In genomic region chr1:181143950-181144836, GRCm38 (mm10) we compare ENCODE assay signal across 8 mouse cellular contexts. TPM values are rescaled to one million over a fixed set of nuclear protein-coding genes. Genes with fewer than 3 reads are reported as not detected.
A peak's percentile ranks its signal among the peaks of the same experiment; 100 is the strongest.
DNase-seq lines count a peak whose midpoint lies in the region; ATAC-seq and TF ChIP-seq lines count a peak whose summit lies in the region.

Nvl (minus strand) TSS chr1:181144204.
Cnih4 (plus strand) TSS chr1:181144693.

- peaks cover 32% of the 10 kb centered on the region for H3K36me3 ChIP-seq in megakaryocyte, embryonic 14.5 days (replicated peaks; ENCODE audit: low read length)

- peak; percentile 39; the same call in 1 of the 2 replicates for TF ChIP-seq POLR2A in cortical plate, adult 2 months (IDR thresholded peaks at IDR 0.05; ENCODE audit: extremely low read depth, insufficient read depth, low read length)

- H3K27ac ChIP-seq in cortical plate, adult 2 months (ENCODE audit: insufficient read depth, low read length), result no peak within 1 kb of the TSS

- ATAC-seq in activated CD4-positive, CD25-positive, alpha-beta regulatory T cell, adult 4 months, result peak; percentile 86

- no peaks in the 10 kb centered on the region for H3K9me3 ChIP-seq in megakaryocyte, embryonic 14.5 days

- 0 out of 2 replicates have a peak, but pooled peaks cover 3% of the 10 kb centered on the region for H3K4me1 ChIP-seq in cortical plate, adult 2 months (ENCODE audit: control insufficient read depth, insufficient read depth, low read length)
- H3K4me1 ChIP-seq in megakaryocyte, embryonic 14.5 days, result peaks cover 37% of the 10 kb centered on the region

- no peaks in the 10 kb centered on the region for H3K27me3 ChIP-seq in megakaryocyte, embryonic 14.5 days (replicated peaks)

- DNase-seq in gastrocnemius, adult 8-10 months (ENCODE audit: low spot score in 2 of 2), result peak; percentile 80 to 85
- DNase-seq in hindlimb bud, embryonic 11.5 days (ENCODE audit: extremely low spot score, low read depth, low spot score), result peak; percentile 82
- peak; percentile 90 to 93 for DNase-seq in left cerebral cortex, adult 8-10 months (ENCODE audit: low spot score in 2 of 2)
- DNase-seq in right cerebral cortex, postnatal 10 days (ENCODE audit: low spot score in 2 of 2), result peak; percentile 96 to 97
- DNase-seq in urinary bladder, postnatal 25 days (ENCODE audit: low spot score), result peak; percentile 89

- no peak for TF ChIP-seq CTCF in cortical plate, adult 2 months (IDR thresholded peaks at IDR 0.05; ENCODE audit: extremely low read depth, insufficient read depth, low read length)

- peak within 1 kb of the TSS; percentile 77 for H3K4me3 ChIP-seq in cortical plate, adult 2 months (ENCODE audit: insufficient read depth, low read length)
- H3K4me3 ChIP-seq in megakaryocyte, embryonic 14.5 days (replicated peaks), result peak within 1 kb of the TSS; percentile 96

RNA-seq across cellular contexts. Expression of gene Nvl, which starts in this region (rescaled TPM):
- 10 to 100 TPM; 27.8 to 37.9 TPM for polyA plus RNA-seq in activated CD4-positive, CD25-positive, alpha-beta regulatory T cell, adult 4 months (2017; shearing (Covaris generic))
- polyA plus RNA-seq in cortical plate, adult 2 months (2012; rRNA removed), result 85.8 and 98.0 TPM in 2 replicates
- 1 to 10 TPM; 7.6 to 8.8 (median 8.4) TPM for total RNA-seq in gastrocnemius, adult 8-10 months (2022)
- 10 to 100 TPM; 25.5 to 29.4 (median 27.0) TPM for total RNA-seq in left cerebral cortex, adult 8-10 months (2022)
- 2.5 and 4.2 TPM in 2 replicates for polyA plus RNA-seq in megakaryocyte, embryonic 14.5 days (2012; ENCODE audit: insufficient read depth, low replicate concordance)

RNA-seq across cellular contexts. Expression of gene Cnih4, which starts in this region (rescaled TPM):
- polyA plus RNA-seq in activated CD4-positive, CD25-positive, alpha-beta regulatory T cell, adult 4 months (2017; shearing (Covaris generic)), result 10 to 100 TPM; 71.6 to 91.0 TPM
- 23.2 and 25.3 TPM in 2 replicates for polyA plus RNA-seq in cortical plate, adult 2 months (2012; rRNA removed)
- 10 to 100 TPM; 36.5 to 43.7 (median 42.3) TPM for total RNA-seq in gastrocnemius, adult 8-10 months (2022)
- total RNA-seq in left cerebral cortex, adult 8-10 months (2022), result 10 to 100 TPM; 27.7 to 37.0 (median 29.8) TPM
- polyA plus RNA-seq in megakaryocyte, embryonic 14.5 days (2012; ENCODE audit: insufficient read depth, low replicate concordance), result 2.6 and 17.4 TPM in 2 replicates
